Mouse (Mus musculus) adrenal gland, adult (tissue): ENCODE data around the gene Wdr95.
A peak's percentile ranks its signal among the peaks of the same experiment; 100 is the strongest.
"Not testable (repeated sequence)": the region's sequence is repeated elsewhere in the genome, so short reads cannot be mapped to it uniquely, and the experiment has no call there.

ENCODE experiments used
- DNase-seq, 2 experiments: peaks; one replicate each; pipeline ENCODE4 v3.0.0; 2022 to 2023; ENCODE audit warnings: low spot score in 1 of 2; ENCODE audit not compliant: inconsistent age in 2 of 2

The Wdr95 gene

GRCm38 (mm10) chr5:149514890-149515289, 13.6 kb upstream of the Wdr95 start:
- DNase-seq: no peak

GRCm38 (mm10) chr5:149517116-149517515, 11.4 kb upstream of the Wdr95 start:
- no peak for DNase-seq

GRCm38 (mm10) chr5:149520806-149521205, 7.7 kb upstream of the Wdr95 start:
- peak in 1 of 2 experiments; percentile 54 for DNase-seq

- DNase-seq: no peak
Measured at GRCm38 (mm10) chr5:149523856-149524241, 4.6 kb upstream of the Wdr95 start.

GRCm38 (mm10) chr5:149524242-149524858, 4.1 kb upstream of the Wdr95 start:
- peak; percentile 76 to 93 for DNase-seq

GRCm38 (mm10) chr5:149525055-149525785, 3.3 kb upstream of the Wdr95 start:
- peak in 1 of 2 experiments; percentile 28 for DNase-seq

- DNase-seq: peak; percentile 24 to 56
Measured at GRCm38 (mm10) chr5:149526467-149526951, 2.0 kb upstream of the Wdr95 start.

- not testable (repeated sequence) for DNase-seq
Measured at GRCm38 (mm10) chr5:149527292-149527691, 1.2 kb upstream of the Wdr95 start.

GRCm38 (mm10) chr5:149533847-149534246, 5.4 kb downstream of the Wdr95 start:
- DNase-seq: no peak

- no peak for DNase-seq
Measured at GRCm38 (mm10) chr5:149536005-149536404, 7.5 kb downstream of the Wdr95 start.

GRCm38 (mm10) chr5:149537796-149538511, 9.5 kb downstream of the Wdr95 start:
- DNase-seq: no peak

GRCm38 (mm10) chr5:149538531-149538930, 10.1 kb downstream of the Wdr95 start:
- no peak for DNase-seq

GRCm38 (mm10) chr5:149539051-149539450, 10.6 kb downstream of the Wdr95 start:
- no peak for DNase-seq

GRCm38 (mm10) chr5:149551179-149551578, 22.7 kb downstream of the Wdr95 start:
- DNase-seq: no peak

- peak in 1 of 2 experiments; percentile 27 for DNase-seq
Measured at GRCm38 (mm10) chr5:149552742-149553141, 24.3 kb downstream of the Wdr95 start.

GRCm38 (mm10) chr5:149553373-149553772, 24.9 kb downstream of the Wdr95 start:
- no peak for DNase-seq

GRCm38 (mm10) chr5:149554397-149554796, 25.9 kb downstream of the Wdr95 start:
- no peak for DNase-seq

- DNase-seq: no peak
Measured at GRCm38 (mm10) chr5:149560903-149561588, 32.6 kb downstream of the Wdr95 start.

GRCm38 (mm10) chr5:149566026-149566425, 37.5 kb downstream of the Wdr95 start:
- DNase-seq: no peak

- DNase-seq: peak; percentile 68 to 74
Measured at GRCm38 (mm10) chr5:149566957-149567356, 38.5 kb downstream of the Wdr95 start.

- no peak for DNase-seq
Measured at GRCm38 (mm10) chr5:149568993-149569392, 40.5 kb downstream of the Wdr95 start.
